Mouse (Mus musculus) CH12.LX (cell line): ENCODE measurements at regions not wholly inside any gene's neighbourhood (a gene's known extent, or its start where the extent isn't known, plus 50 kb on each side); places are given as distances from the start of the nearest gene placed in this dataset.

ENCODE experiments used
- DNase-seq: peaks from one replicate; pipeline ENCODE4 v3.0.0-alpha.2; 2013; ENCODE audit errors: extremely low read depth
- H3K27ac ChIP-seq: 2 replicates; pipeline ENCODE4 v1.5.1; 2012; ENCODE audit warnings: low read depth, mild to moderate bottlenecking, control low read depth, moderate library complexity; ENCODE audit not compliant: insufficient read depth
- H3K27me3 ChIP-seq: replicated peaks from 2 replicates; pipeline ENCODE3; 2012; ENCODE audit warnings: inconsistent platforms
- H3K36me3 ChIP-seq, 2 experiments: replicated peaks in 1 of 2; 2 replicates each; pipeline versions ENCODE3 to v1.6.1; 2012; ENCODE audit warnings: inconsistent platforms in 1 of 2, low read length in 1 of 2, mild to moderate bottlenecking in 1 of 2, mixed read lengths in 1 of 2, moderate library complexity in 1 of 2; ENCODE audit not compliant: control insufficient read depth in 1 of 2, insufficient read depth in 1 of 2
- H3K4me1 ChIP-seq, 2 experiments: 2 replicates each; pipeline ENCODE4 v1.6.1; 2012; ENCODE audit warnings: inconsistent platforms in 1 of 2, moderate library complexity in 1 of 2; ENCODE audit not compliant: insufficient read depth in 2 of 2, control insufficient read depth in 1 of 2
- H3K4me2 ChIP-seq: 2 replicates; pipeline ENCODE4 v1.6.1; 2012; ENCODE audit warnings: low read depth, mild to moderate bottlenecking, control low read depth; ENCODE audit not compliant: poor library complexity, insufficient read depth, severe bottlenecking
- H3K4me3 ChIP-seq, 3 experiments: fragments of 150-350 bp in 1 of 3; sonication (generic) in 1 of 3; replicated peaks in 1 of 3; 2 replicates each; pipeline versions ENCODE3 to v1.5.1; 2011 to 2012; ENCODE audit warnings: low read depth in 2 of 3, low read length in 2 of 3, mild to moderate bottlenecking in 2 of 3, moderate library complexity in 2 of 3, control low read depth in 1 of 3, improper control_type of control experiment in 1 of 3, inconsistent platforms in 1 of 3, mixed read lengths in 1 of 3; ENCODE audit not compliant: poor library complexity in 1 of 3
- H3K79me2 ChIP-seq: replicated peaks from 2 replicates; pipeline ENCODE4 v1.6.1; 2012; ENCODE audit warnings: mild to moderate bottlenecking, moderate library complexity; ENCODE audit not compliant: control insufficient read depth, poor library complexity, insufficient read depth, severe bottlenecking; ENCODE audit errors: extremely low read depth
- H3K9ac ChIP-seq: 2 replicates; pipeline ENCODE4 v1.6.1; 2012; ENCODE audit warnings: low read depth, mild to moderate bottlenecking, control low read depth, moderate library complexity; ENCODE audit not compliant: insufficient read depth
- H3K9me3 ChIP-seq: replicated peaks from 2 replicates; pipeline ENCODE3; 2012; ENCODE audit warnings: low read length, inconsistent platforms, mixed read lengths
- BHLHE40 ChIP-seq: IDR thresholded peaks from 2 replicates; pipeline ENCODE4 v1.6.1; 2011; ENCODE audit warnings: mild to moderate bottlenecking, low read depth, low read length, improper control_type of control experiment
- CHD1 ChIP-seq: IDR thresholded peaks from 2 replicates; pipeline ENCODE4 v1.6.1; 2012; ENCODE audit warnings: low read depth, low read length, improper control_type of control experiment, inconsistent platforms
- CHD2 ChIP-seq: IDR thresholded peaks from 2 replicates; pipeline ENCODE4 v1.6.1; 2011; ENCODE audit warnings: low read length, improper control_type of control experiment
- CTCF ChIP-seq, 2 experiments: IDR thresholded peaks in 1 of 2; conservative IDR thresholded peaks in 1 of 2; 2 replicates each; pipeline ENCODE4 v1.5.1; 2011 to 2012; ENCODE audit warnings: low read depth in 2 of 2, low read length in 2 of 2, improper control_type of control experiment in 1 of 2, inconsistent platforms in 1 of 2, mild to moderate bottlenecking in 1 of 2, moderate library complexity in 1 of 2
- E2F4 ChIP-seq: IDR thresholded peaks from 2 replicates; pipeline ENCODE4 v1.6.1; 2011; ENCODE audit warnings: low read depth, low read length, improper control_type of control experiment; ENCODE audit not compliant: insufficient replicate concordance
- ELF1 ChIP-seq: IDR thresholded peaks from 2 replicates; pipeline ENCODE4 v1.6.1; 2014; ENCODE audit warnings: low read depth, mild to moderate bottlenecking, inconsistent platforms, low read length, improper control_type of control experiment
- EP300 ChIP-seq: IDR thresholded peaks from 2 replicates; pipeline ENCODE4 v1.6.1; 2011; ENCODE audit warnings: low read length, improper control_type of control experiment
- ETS1 ChIP-seq: conservative IDR thresholded peaks from 2 replicates; pipeline ENCODE4 v1.6.1; 2012; ENCODE audit warnings: low read depth, mild to moderate bottlenecking, inconsistent platforms, low read length, improper control_type of control experiment, moderate library complexity
- GABPA ChIP-seq: IDR thresholded peaks from 2 replicates; pipeline ENCODE4 v1.6.1; 2012; ENCODE audit warnings: low read depth, low read length, improper control_type of control experiment, inconsistent platforms; ENCODE audit not compliant: insufficient replicate concordance
- HCFC1 ChIP-seq: IDR thresholded peaks from 2 replicates; pipeline ENCODE4 v1.6.1; 2012; ENCODE audit warnings: low read depth, mild to moderate bottlenecking, inconsistent platforms, low read length, improper control_type of control experiment
- IRF4 ChIP-seq: IDR thresholded peaks from 2 replicates; pipeline ENCODE4 v1.6.1; 2014; ENCODE audit warnings: low read depth, mild to moderate bottlenecking, inconsistent platforms, low read length, improper control_type of control experiment
- JUN ChIP-seq: IDR thresholded peaks from 2 replicates; pipeline ENCODE4 v1.6.1; 2011; ENCODE audit warnings: low read depth, mild to moderate bottlenecking, low read length, improper control_type of control experiment, moderate library complexity; ENCODE audit not compliant: insufficient read depth
- JUND ChIP-seq: conservative IDR thresholded peaks from 2 replicates; pipeline ENCODE4 v1.6.1; 2011; ENCODE audit warnings: low read depth, low read length, improper control_type of control experiment
- KAT2A ChIP-seq: IDR thresholded peaks from 2 replicates; pipeline ENCODE4 v1.6.1; 2012; ENCODE audit warnings: low read length, improper control_type of control experiment, inconsistent platforms; ENCODE audit not compliant: insufficient replicate concordance
- MAFK ChIP-seq: IDR thresholded peaks from 2 replicates; pipeline ENCODE4 v1.6.1; 2011; ENCODE audit warnings: low read length, improper control_type of control experiment; ENCODE audit not compliant: insufficient replicate concordance
- MAX ChIP-seq: IDR thresholded peaks from 2 replicates; pipeline ENCODE4 v1.6.1; 2011; ENCODE audit warnings: low read length, improper control_type of control experiment
- MAZ ChIP-seq: IDR thresholded peaks from 2 replicates; pipeline ENCODE4 v1.6.1; 2012; ENCODE audit warnings: low read depth, mild to moderate bottlenecking, inconsistent platforms, low read length, improper control_type of control experiment, moderate library complexity
- MEF2A ChIP-seq: IDR thresholded peaks from 2 replicates; pipeline ENCODE4 v1.6.1; 2014; ENCODE audit warnings: low read depth, mild to moderate bottlenecking, inconsistent platforms, low read length, improper control_type of control experiment, borderline replicate concordance
- MXI1 ChIP-seq: IDR thresholded peaks from 2 replicates; pipeline ENCODE4 v1.6.1; 2011; ENCODE audit warnings: mild to moderate bottlenecking, low read depth, low read length, improper control_type of control experiment
- MYC ChIP-seq: IDR thresholded peaks from 2 replicates; pipeline ENCODE4 v1.6.1; 2011; ENCODE audit warnings: low read depth, mild to moderate bottlenecking, improper control_type of control experiment, low read length
- NELFE ChIP-seq: IDR thresholded peaks from 2 replicates; pipeline ENCODE4 v1.6.1; 2011; ENCODE audit warnings: low read depth, low read length, improper control_type of control experiment
- PAX5 ChIP-seq: IDR thresholded peaks from 2 replicates; pipeline ENCODE4 v1.6.1; 2012; ENCODE audit warnings: low read length, inconsistent platforms, mixed read lengths
- POLR2A ChIP-seq: IDR thresholded peaks from 2 replicates; pipeline ENCODE4 v1.6.1; 2011; ENCODE audit warnings: low read depth, mild to moderate bottlenecking, improper control_type of control experiment, low read length
- POLR2AphosphoS2 ChIP-seq: IDR thresholded peaks from 2 replicates; pipeline ENCODE4 v1.6.1; 2011; ENCODE audit warnings: low read depth, low read length, improper control_type of control experiment
- RAD21 ChIP-seq: IDR thresholded peaks from 2 replicates; pipeline ENCODE4 v1.6.1; 2011; ENCODE audit warnings: low read depth, mild to moderate bottlenecking, low read length, improper control_type of control experiment, moderate library complexity
- RCOR1 ChIP-seq: conservative IDR thresholded peaks from 2 replicates; pipeline ENCODE4 v1.6.1; 2012; ENCODE audit warnings: low read depth, mild to moderate bottlenecking, inconsistent platforms, low read length, improper control_type of control experiment
- SIN3A ChIP-seq: IDR thresholded peaks from 2 replicates; pipeline ENCODE4 v1.6.1; 2012; ENCODE audit warnings: low read length, improper control_type of control experiment, inconsistent platforms
- SMC3 ChIP-seq: IDR thresholded peaks from 2 replicates; pipeline ENCODE4 v1.6.1; 2011; ENCODE audit warnings: low read depth, low read length, improper control_type of control experiment
- TBP ChIP-seq: conservative IDR thresholded peaks from 2 replicates; pipeline ENCODE4 v1.6.1; 2011; ENCODE audit warnings: low read depth, low read length, improper control_type of control experiment
- TCF12 ChIP-seq: IDR thresholded peaks from 2 replicates; pipeline ENCODE4 v1.6.1; 2014; ENCODE audit warnings: low read depth, mild to moderate bottlenecking, inconsistent platforms, low read length, improper control_type of control experiment
- UBTF ChIP-seq: IDR thresholded peaks from 2 replicates; pipeline ENCODE4 v1.6.1; 2012; ENCODE audit warnings: low read depth, mild to moderate bottlenecking, inconsistent platforms, low read length, improper control_type of control experiment, moderate library complexity
- USF1 ChIP-seq: IDR thresholded peaks from 2 replicates; pipeline ENCODE4 v1.6.1; 2014; ENCODE audit warnings: low read depth, mild to moderate bottlenecking, inconsistent platforms, low read length, improper control_type of control experiment
- USF2 ChIP-seq: conservative IDR thresholded peaks from 2 replicates; pipeline ENCODE4 v1.6.1; 2011; ENCODE audit warnings: low read depth, low read length, improper control_type of control experiment
- ZC3H11A ChIP-seq: IDR thresholded peaks from 2 replicates; pipeline ENCODE4 v1.6.1; 2012; ENCODE audit warnings: low read depth, mild to moderate bottlenecking, inconsistent platforms, low read length, improper control_type of control experiment
- ZKSCAN1 ChIP-seq: IDR thresholded peaks from 2 replicates; pipeline ENCODE4 v1.6.1; 2012; ENCODE audit warnings: low read depth, inconsistent platforms, low read length, improper control_type of control experiment, borderline replicate concordance
- ZMIZ1 ChIP-seq: IDR thresholded peaks from 2 replicates; pipeline ENCODE4 v1.6.1; 2012; ENCODE audit warnings: low read depth, mild to moderate bottlenecking, inconsistent platforms, low read length, improper control_type of control experiment
- ZNF384 ChIP-seq: IDR thresholded peaks from 2 replicates; pipeline ENCODE4 v1.6.1; 2012; ENCODE audit warnings: low read depth, low read length, improper control_type of control experiment, inconsistent platforms
- dilution Hi-C: fragments of 300-500 bp; cut with MboI; formaldehyde crosslinking; loops from 2 replicates; pipeline ENCODE4 v1.14.3; 2020; ENCODE audit warnings: low sequenced_read_pairs; ENCODE audit not compliant: extremely low pct_unique_long_range_greater_than_20kb, extremely low pct_ligation_motif_present
- in situ Hi-C: fragments of 300-500 bp; cut with MboI; formaldehyde crosslinking; loops from 3 replicates; pipeline ENCODE4 v1.14.3; 2019; ENCODE audit warnings: low sequenced_read_pairs, low pct_ligation_motif_present, low pct_unique_long_range_greater_than_20kb, mixed read lengths

GRCm38 (mm10) chr3:52198751-52199738, 69.1 kb upstream of the Foxo1 start:
- Histone ChIP-seq H3K4me1 (peaks cover 7 to 25% of the 10 kb centered on the region in 2 experiments), H3K79me2 (no peaks in the 10 kb centered on the region), H3K27me3 (no peaks in the 10 kb centered on the region), H3K4me2 (peak overlapping the region; percentile 85), H3K36me3 (no peaks in the 10 kb centered on the region), H3K4me3 (peak overlapping the region; percentile 48 to 57 (median 54)), H3K27ac (peak overlapping the region; percentile 53), H3K9me3 (no peaks in the 10 kb centered on the region), H3K9ac (peak overlapping the region; percentile 49)
- DNase-seq: peak; percentile 71
- dilution Hi-C loops (no loop called here), in situ Hi-C loops (loop anchor here (5.0 kb wide), 1 partner anchor 497 kb away; no protein-coding TSS in a partner anchor)
- TF ChIP-seq BHLHE40 (no peak; the same call in 1 of the 2 replicates), ETS1 (peak; percentile 96), JUN (peak; percentile 94), ELF1 (peak; percentile 55), ZKSCAN1 (no peak), ZC3H11A (no peak), TBP (no peak), ZMIZ1 (no peak), SMC3 (no peak), USF1 (no peak), JUND (peak; percentile 90), TCF12 (peak; percentile 64), MXI1 (peak; percentile 69), NELFE (no peak), MAFK (no peak), MYC (no peak), GABPA (no peak), MEF2A (peak; percentile 53; the same call in 1 of the 2 replicates), ZNF384 (0 out of 2 replicates have a peak, but pooled peaks have one; percentile 14), MAZ (peak; percentile 61; the same call in 1 of the 2 replicates), MAX (0 out of 2 replicates have a peak, but pooled peaks have one; percentile 34), CTCF (conservative IDR thresholded peaks at IDR 0.05 in 1 of 2, IDR thresholded peaks at IDR 0.05 in 1 of 2; ENCODE audit: low read depth in 2 of 2, low read length in 2 of 2) (peak in 1 of 2 experiments; percentile 53; a peak in 2 of 4 replicates), CHD1 (peak; percentile 41; the same call in 1 of the 2 replicates), KAT2A (no peak), POLR2AphosphoS2 (no peak), UBTF (no peak), USF2 (no peak), SIN3A (no peak), CHD2 (no peak), EP300 (peak; percentile 43; the same call in 1 of the 2 replicates), PAX5 (no peak), POLR2A (peak; percentile 27; the same call in 1 of the 2 replicates), IRF4 (0 out of 2 replicates have a peak, but pooled peaks have one; percentile 33), HCFC1 (no peak), RCOR1 (no peak), RAD21 (no peak; the same call in none of the 2 replicates), E2F4 (no peak)
